Mouse (Mus musculus) gastrocnemius, adult 8-10 months (tissue): Measurements from ENCODE around the gene Aurkaip1. TPM values are rescaled to one million over a fixed set of nuclear protein-coding genes. Genes with fewer than 3 reads are reported as not detected.

ENCODE experiments used
- DNase-seq, 2 experiments: peaks; one replicate each; pipeline ENCODE4 v3.0.0; 2022; ENCODE audit warnings: low spot score in 2 of 2
- total RNA-seq, 4 experiments: library from RNA; stranded (reverse); gene quantifications; 2 replicates each; pipeline ENCODE4 v1.2.4; 2022

Gene Aurkaip1
- total RNA-seq, 4 experiments from 2014 or later, result 73.1 to 83.9 (median 79.0) TPM

DNA sequence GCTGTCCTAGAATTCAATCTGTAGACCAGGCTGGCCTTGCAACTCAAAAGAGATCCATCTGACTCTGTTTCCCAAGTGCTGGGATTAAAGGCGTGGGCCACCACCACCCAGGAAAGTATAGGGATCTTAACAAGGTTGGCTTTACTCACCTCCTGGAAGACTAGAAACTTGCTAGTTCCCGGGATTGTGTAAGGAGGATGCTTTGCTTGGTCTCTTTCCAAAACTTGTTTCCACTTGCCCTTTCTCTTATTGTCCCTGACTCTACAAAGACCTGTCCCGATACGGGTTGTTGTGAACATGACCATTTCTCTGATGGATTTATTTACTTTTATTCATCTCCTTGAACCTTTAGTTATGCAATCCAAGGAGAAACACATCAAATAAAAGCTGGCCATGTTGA is 1.2 kb upstream of the Aurkaip1 start:
- no peak for DNase-seq

GRCm38 (mm10) chr4:155830596-155830995 is 476 bp upstream of the Aurkaip1 start:
- no peak for DNase-seq

GRCm38 (mm10) chr4:155831831-155832230 is 759 bp downstream of the Aurkaip1 start:
- no peak for DNase-seq

DNA sequence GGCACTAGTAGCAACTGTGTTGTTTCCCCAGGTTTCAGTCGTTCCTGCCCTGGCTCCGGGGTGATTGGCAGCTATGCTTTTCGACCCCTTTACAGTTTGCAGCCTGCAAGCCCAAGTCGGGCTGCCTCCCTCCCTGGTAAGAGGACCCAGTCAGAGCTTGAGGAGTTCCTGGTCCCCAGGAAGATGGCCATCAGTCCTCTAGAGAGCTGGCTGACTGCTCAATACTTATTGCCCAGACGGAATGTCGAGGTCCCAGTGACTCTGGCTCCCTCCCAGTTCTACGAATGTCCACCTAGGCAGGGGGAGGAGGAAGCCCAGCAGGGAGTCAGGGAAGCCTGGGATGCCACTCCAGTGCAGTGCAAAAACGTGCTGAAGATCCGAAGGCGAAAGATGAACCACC is 1.2 kb downstream of the Aurkaip1 start:
- no peak for DNase-seq

GRCm38 (mm10) chr4:155833234-155833633 is 2.2 kb downstream of the Aurkaip1 start:
- no peak for DNase-seq

DNA sequence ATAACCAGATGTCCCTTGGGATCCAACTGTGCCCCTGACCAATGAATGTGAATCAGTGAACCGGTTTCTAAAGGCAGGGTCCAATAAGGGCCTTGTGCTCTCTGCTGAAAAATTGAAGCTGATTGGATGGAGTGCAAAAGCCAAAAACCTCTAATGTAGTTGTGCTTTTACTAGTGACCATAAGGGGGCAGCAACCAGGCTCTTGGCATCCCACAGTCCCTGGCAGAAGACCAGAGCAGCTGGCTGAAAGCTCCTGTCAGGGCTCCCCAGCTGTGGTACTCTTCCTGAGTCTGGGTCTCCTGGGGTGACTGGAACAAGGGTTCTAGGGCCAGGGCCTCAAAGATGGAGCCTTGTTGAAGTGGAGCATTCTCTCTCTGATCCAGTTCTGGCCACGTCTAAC is 2.8 kb downstream of the Aurkaip1 start:
- peak; percentile 70 to 79 for DNase-seq

GRCm38 (mm10) chr4:155837404-155838010 is 6.4 kb downstream of the Aurkaip1 start:
- peak; percentile 51 to 73 for DNase-seq

- peak; percentile 50 to 64 for DNase-seq
Observed at GRCm38 (mm10) chr4:155838187-155839153, 7.4 kb downstream of the Aurkaip1 start.

- DNase-seq, result peak; percentile 89 to 92
Observed at GRCm38 (mm10) chr4:155839483-155839910, 8.4 kb downstream of the Aurkaip1 start, which contains the start of gene Mxra8. TSS of gene Mxra8 (plus strand) at chr4:155839680.

- peak; percentile 38 to 63 for DNase-seq
Observed at GRCm38 (mm10) chr4:155840076-155841002, 9.3 kb downstream of the Aurkaip1 start.

GRCm38 (mm10) chr4:155841003-155841454 is 10.0 kb downstream of the Aurkaip1 start:
- DNase-seq, result peak; percentile 61 to 73

DNA sequence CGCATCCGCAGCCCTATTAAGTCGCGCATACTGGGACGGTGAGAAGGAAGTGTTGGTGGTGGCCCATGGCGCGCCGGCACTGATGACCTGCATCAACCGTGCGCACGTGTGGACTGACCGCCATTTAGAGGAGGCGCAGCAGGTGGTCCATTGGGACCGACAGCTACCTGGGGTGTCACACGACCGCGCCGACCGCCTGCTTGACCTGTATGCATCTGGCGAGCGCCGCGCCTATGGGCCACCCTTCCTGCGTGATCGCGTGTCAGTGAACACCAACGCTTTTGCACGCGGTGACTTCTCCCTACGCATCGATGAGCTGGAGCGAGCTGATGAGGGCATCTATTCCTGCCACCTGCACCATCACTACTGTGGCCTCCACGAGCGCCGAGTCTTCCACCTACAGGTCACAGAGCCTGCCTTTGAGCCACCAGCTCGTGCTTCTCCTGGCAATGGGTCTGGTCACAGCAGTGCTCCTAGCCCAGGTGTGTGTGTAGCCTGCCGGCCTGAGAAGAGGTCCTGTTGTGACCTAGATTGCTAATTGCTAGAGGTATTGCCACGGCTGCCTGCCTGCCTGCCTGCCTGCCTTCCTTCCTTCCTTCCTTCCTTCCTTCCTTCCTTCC is 10.7 kb downstream of the Aurkaip1 start:
- DNase-seq, result peak in 1 of 2 experiments; percentile 19

DNA sequence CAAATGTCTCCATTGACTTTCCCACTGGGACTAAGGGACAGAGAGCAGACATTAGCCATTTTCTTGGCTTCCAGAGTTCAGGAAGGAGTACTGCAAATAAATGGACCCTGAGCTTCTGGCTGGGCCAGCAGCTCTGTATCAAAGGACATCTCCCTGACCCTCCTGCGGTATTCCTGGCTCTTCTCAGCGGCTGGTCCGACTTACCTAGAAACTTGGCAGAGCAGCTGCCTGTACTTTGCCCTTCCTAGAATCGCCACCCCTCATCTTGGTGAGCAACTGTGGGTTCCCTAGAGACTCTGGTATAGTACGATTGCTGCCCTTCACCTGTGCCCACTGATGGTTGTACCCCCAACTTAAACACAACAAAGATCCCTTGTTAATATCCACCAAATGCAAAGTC is 12.2 kb downstream of the Aurkaip1 start:
- DNase-seq, result no peak

GRCm38 (mm10) chr4:155846871-155847578 is 16.0 kb downstream of the Aurkaip1 start, which contains the start of gene Dvl1:
TSS of gene Dvl1 (plus strand) at chr4:155847402.
- peak; percentile 87 to 88 for DNase-seq

GRCm38 (mm10) chr4:155847591-155848352 is 16.7 kb downstream of the Aurkaip1 start:
- DNase-seq, result peak; percentile 37 to 60

DNA sequence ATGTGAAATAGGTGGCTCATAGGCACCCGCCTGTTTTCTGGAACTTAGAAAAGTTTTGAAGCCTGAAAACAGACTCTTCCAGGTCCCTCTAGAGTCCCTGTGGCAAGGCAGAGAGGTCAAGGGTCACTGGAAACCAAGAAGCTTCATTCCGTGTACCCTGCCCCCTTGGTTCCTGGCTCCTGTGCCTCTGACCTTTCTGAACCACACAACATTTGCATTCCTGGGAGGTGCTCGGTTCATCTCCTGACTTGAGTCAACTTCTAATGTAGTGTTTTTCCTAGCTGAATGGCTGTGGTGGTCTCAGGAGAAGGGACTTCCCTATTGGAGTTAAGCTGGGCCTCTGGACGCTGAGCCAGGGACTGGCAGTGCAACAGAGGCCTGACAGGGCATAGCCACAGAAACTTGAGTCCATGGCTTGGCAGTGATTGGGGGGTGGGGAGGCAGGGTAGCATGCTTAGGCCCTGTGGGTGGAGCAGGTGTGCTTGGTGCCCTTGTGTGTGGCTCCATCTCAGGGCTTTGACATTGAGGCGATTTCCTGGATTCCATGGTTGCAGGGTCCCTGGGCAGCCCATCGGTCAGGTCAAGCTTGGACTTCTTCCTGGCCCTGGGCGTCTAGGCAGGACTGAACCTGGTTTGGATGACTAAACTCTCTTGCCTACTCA is 17.5 kb downstream of the Aurkaip1 start:
- DNase-seq, result peak; percentile 60 to 72

- no peak for DNase-seq
Observed at GRCm38 (mm10) chr4:155849391-155849790, 18.3 kb downstream of the Aurkaip1 start.

- no peak for DNase-seq
Observed at GRCm38 (mm10) chr4:155849792-155850451, 18.9 kb downstream of the Aurkaip1 start.
